Comparison of ENCODE assay signal across 12 mouse cellular contexts in the genomic region with DNA sequence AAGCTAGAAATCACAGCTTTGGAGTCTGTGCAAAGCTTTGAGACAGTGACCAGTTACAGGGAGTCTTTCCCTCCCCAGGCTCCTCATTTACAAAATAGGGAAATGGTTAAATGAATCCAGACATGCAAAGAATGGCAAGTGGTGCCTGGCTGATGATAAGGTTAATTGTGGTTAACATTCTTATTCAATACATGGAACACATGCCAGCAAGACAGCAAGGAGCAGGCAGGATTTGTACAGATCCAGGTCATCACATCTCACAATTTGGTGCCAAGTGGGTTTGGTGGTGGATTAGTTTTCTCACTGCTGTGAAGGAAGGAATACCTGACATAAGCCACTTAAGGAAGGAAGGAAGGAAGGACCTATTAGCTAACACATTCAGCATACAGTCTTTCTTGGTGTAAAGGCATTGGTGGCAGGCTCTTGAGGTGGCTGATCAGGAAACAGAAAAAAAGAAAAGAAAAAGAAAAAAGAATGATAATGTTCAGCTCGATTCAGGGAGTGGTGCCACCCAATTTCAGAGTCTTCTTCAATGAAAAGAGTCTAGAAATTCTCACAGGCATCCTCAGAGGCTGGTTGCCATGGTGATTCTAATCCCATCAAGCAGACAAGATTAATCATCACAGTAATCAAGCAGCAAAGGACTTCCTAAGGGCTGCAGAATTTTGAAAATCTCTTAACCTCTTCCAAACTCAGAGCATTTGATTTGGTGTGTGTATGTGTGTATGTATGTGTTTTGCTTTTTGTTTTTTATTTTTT. TPM values are rescaled to one million over a fixed set of nuclear protein-coding genes. Genes with fewer than 3 reads are reported as not detected.
DNase-seq lines count a peak whose midpoint lies in the region; ATAC-seq lines count a peak whose summit lies in the region.
"Had no signal": no experiment of that assay in that cellular context is flagged by ENCODE, and none has a peak within 500 bp of the region (broad histone marks: within the 10 kb centered on the region; RNA-seq: fewer than 3 reads in every experiment).

No protein-coding gene starts in this region.

- peak; percentile 59 for DNase-seq in embryo, embryonic 10 days (ENCODE audit: low spot score)
- no peak for DNase-seq in embryo, embryonic 9.5 days (ENCODE audit: extremely low spot score)
- DNase-seq in left cerebral cortex, postnatal 25 days (ENCODE audit: low spot score in 2 of 2), result peak; percentile 40 to 52
- no peak for DNase-seq in left cerebral cortex, postnatal 4 days
- DNase-seq in retina, embryonic 14.5 days (ENCODE audit: low spot score), result peak; percentile 62
- no peak for DNase-seq in yolk sac, embryonic 10.5 days (ENCODE audit: low spot score)
- no peak for DNase-seq in cerebellum, adult 11-12 months
- DNase-seq: adrenal gland, postnatal 25 days had no signal

- peak overlapping the region; percentile 17 for H3K9ac ChIP-seq in hindbrain, embryonic 16.5 days (ENCODE audit: low read depth, low read length)
- H3K9ac ChIP-seq: liver, embryonic 15.5 days had no signal

- H3K4me2 ChIP-seq in hindbrain, embryonic 16.5 days (ENCODE audit: low read length), result no peak overlapping the region
- H3K4me2 ChIP-seq: liver, embryonic 15.5 days had no signal

- ATAC-seq in hindbrain, embryonic 16.5 days, result peak; percentile 80
- ATAC-seq: intestine, postnatal 0 days; Patski had no signal

- H3K4me1 ChIP-seq in hindbrain, embryonic 16.5 days (ENCODE audit: control insufficient read depth, insufficient read depth, low read depth, low read length), result peaks cover 15% of the 10 kb centered on the region
- H3K4me1 ChIP-seq: liver, embryonic 15.5 days had no signal

- H3K36me3 ChIP-seq in hindbrain, embryonic 16.5 days (ENCODE audit: control insufficient read depth, insufficient read depth, low read length), result no peaks in the 10 kb centered on the region

- intact Hi-C loops in left cerebral cortex, postnatal 25 days (cut with DNase I), result loop anchor here (5.0 kb wide), 1 partner anchor 122 kb away; no protein-coding TSS in a partner anchor
- intact Hi-C loops in left cerebral cortex, postnatal 4 days (cut with DNase I), result no loop called here

- no peaks in the 10 kb centered on the region for H3K27me3 ChIP-seq in hindbrain, embryonic 16.5 days (replicated peaks; ENCODE audit: control insufficient read depth, insufficient read depth, low read length)
- H3K27me3 ChIP-seq: liver, embryonic 15.5 days; Patski had no signal

- peak overlapping the region; percentile 80 for H3K27ac ChIP-seq in hindbrain, embryonic 16.5 days (ENCODE audit: low read depth, low read length)
- H3K27ac ChIP-seq: liver, embryonic 15.5 days had no signal

- H3K4me3 ChIP-seq in hindbrain, embryonic 16.5 days (ENCODE audit: low read length), result no peak overlapping the region
- H3K4me3 ChIP-seq: liver, embryonic 15.5 days had no signal

- no peaks in the 10 kb centered on the region for H3K9me3 ChIP-seq in hindbrain, embryonic 16.5 days (ENCODE audit: control insufficient read depth, low read length)
- H3K9me3 ChIP-seq: liver, embryonic 15.5 days had no signal

- 0% methylated on average over 1 of the region's 1 CpGs for whole genome bisulfite sequencing in hindbrain, embryonic 16.5 days

RNA-seq across cellular contexts. Expression of a gene that starts 27.1 kb away (rescaled TPM):
- total RNA-seq in left cerebral cortex, postnatal 25 days (2021), result 1 to 10 TPM; 6.4 to 7.5 TPM
- total RNA-seq in left cerebral cortex, postnatal 4 days (2021), result 1 to 10 TPM; 3.8 to 4.4 TPM
- polyA plus RNA-seq in hindbrain, embryonic 16.5 days (2015; fragmentation: Nextera tagmentation; extraction: Ambion mirVana), result 2.7 and 3.8 TPM in 2 replicates

Comparison
In these comparisons a context has a peak if more than half of its experiments do, and no peak if none do; other contexts are left out.
1. DNase-seq: peak in embryo, embryonic 10 days (single experiment), left cerebral cortex, postnatal 25 days (2 of 2) and retina, embryonic 14.5 days (single experiment); none in embryo, embryonic 9.5 days (single experiment), left cerebral cortex, postnatal 4 days (single experiment), yolk sac, embryonic 10.5 days (single experiment) and cerebellum, adult 11-12 months (single experiment).